Mouse (Mus musculus) spleen, postnatal 14 days (tissue): ENCODE results near the gene Vmn2r28.
"Not testable (repeated sequence)": the region's sequence is repeated elsewhere in the genome, so short reads cannot be mapped to it uniquely, and the experiment has no call there.

Experiments used
- DNase-seq, 2 experiments: peaks; one replicate each; pipeline ENCODE4 v3.0.0; 2021 to 2022; ENCODE audit warnings: low spot score in 2 of 2

Vmn2r28 gene

DNA sequence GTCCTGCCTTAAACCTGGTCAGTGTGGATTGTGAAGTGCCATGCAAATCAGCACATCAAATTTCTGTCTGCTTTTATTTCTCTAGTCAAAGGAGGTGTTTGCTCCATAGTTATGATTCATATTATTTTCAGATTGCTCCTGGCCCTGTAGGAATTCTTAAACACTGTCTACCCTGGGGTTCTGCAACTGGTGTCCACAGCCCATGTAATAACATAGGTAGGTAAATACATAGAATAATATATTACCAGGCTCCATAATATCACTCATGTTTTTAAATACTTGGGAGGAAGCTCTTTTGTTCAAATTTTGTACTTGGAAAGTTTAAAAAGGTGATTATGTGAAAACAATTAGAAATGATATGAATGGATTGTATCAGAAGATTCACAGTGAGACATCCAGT lies at the start of gene Vmn2r28:
Gene Vmn2r28 (minus strand): TSS at position 101 of the 400 bp plus-strand sequence.
- DNase-seq = not testable (repeated sequence)

DNA sequence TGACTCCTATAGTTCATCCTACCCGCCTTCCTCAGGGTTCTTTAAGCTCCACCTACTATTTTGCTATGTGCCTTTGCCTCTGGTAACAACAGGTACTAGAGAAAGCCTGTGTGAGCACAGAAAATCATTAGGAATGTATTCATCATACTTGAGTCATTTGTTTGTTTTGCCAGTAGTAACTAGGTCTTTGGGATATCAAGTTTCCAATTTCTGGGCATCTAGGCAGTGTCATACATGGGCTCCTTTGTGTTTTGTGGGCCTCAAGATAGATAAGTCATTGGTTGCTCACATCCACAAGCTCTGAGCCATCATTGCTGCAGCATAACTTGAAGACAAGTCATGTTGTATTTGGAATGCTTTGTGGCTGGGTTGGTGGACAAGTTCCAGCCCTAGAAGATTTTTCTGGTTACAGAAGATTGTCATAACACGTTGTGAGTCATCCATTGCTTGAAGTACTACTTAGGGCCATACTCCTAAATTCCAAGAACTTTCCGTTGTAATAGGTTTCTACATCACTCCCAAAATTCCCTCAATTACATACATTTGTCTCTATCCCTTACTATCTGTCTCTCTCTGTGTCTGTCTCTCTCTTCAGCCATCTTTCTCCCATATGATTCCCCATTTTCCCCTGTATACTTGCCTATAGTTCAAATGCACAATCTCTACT lies 47.1 kb upstream of the Vmn2r28 start:
- DNase-seq = not testable (repeated sequence)

DNA sequence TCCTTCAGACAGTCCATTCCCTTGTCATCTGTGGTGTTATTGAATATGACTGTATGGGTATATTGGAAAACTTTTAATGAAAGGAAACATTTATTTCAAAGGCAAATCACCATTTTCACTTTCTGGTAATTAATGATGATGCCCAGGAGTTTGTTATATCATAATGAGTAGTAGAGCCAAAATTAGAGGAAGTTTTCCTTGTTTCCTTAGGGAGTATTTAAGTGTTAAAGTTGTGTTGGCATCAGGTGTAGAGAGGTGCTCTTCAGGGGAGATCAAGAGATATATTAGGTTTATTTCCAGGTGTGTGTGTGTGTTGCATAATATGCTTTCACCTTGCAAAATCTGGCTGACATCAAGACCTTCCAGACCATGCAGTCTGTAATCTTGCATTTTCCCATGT lies 37.1 kb downstream of the Vmn2r28 start, which contains the start of gene Vmn1r59:
Gene Vmn1r59 (minus strand): TSS at position 101 of the 400 bp plus-strand sequence.
- no peak for DNase-seq

DNA sequence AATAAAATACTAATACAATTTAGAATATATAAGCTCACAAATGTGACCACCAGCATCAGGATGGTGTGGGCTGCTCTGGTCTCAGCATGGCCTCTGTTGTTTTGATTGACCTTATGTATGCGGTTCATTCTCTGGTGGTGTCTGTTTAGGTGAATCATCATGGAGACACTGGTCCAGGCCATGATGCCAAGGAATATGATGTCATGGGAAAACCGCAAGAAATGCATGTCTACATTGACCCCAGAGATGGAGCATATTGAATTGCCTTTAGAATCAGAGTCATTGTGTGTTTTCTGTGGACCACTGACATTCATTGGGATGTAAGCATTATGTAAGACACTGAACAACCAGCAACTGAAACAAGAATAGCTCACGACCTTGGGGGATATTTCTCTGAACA lies 39.7 kb downstream of the Vmn2r28 start:
- not testable (repeated sequence) for DNase-seq

DNA sequence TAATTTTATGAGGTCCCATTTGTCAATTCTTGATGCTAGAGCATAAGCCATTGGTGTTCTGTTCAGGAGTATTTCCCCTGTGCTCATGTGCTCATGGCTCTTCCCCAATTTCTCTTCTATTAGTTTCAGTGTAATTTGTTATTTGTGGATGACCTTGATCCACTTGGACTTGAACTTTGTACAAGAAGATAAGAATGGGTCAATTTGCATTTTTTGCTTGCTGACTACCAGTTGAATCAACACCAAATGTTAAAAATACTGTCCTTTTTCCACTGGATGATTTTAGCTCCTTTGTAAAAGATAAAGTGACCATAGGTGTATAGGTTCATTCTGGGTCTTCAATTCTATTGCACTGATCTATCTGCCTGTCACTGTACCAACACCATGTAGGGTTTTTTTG lies 45.1 kb downstream of the Vmn2r28 start:
- no peak for DNase-seq
